Mouse (Mus musculus) layer of hippocampus, adult 18-20 months (tissue): ENCODE measurements around the gene Sun5. TPM values are rescaled to one million over a fixed set of nuclear protein-coding genes. Genes with fewer than 3 reads are reported as not detected.
"Not testable (repeated sequence)": the region's sequence is repeated elsewhere in the genome, so short reads cannot be mapped to it uniquely, and the experiment has no call there.

Source experiments
- DNase-seq, 2 experiments: peaks; one replicate each; pipeline ENCODE4 v3.0.0; 2022; ENCODE audit warnings: low spot score in 2 of 2
- long read RNA-seq: library from polyadenylated mRNA; stranded (forward); transcript quantifications from one replicate; pipeline ENCODE4 v2.0.0, GENCODE M21; 2021
- total RNA-seq, 2 experiments: library from RNA; stranded (reverse); gene quantifications; 2 replicates each; pipeline ENCODE4 v1.2.3; 2021

Sun5 gene
- not detected for total RNA-seq
- long read RNA-seq, result 0 reads

DNA sequence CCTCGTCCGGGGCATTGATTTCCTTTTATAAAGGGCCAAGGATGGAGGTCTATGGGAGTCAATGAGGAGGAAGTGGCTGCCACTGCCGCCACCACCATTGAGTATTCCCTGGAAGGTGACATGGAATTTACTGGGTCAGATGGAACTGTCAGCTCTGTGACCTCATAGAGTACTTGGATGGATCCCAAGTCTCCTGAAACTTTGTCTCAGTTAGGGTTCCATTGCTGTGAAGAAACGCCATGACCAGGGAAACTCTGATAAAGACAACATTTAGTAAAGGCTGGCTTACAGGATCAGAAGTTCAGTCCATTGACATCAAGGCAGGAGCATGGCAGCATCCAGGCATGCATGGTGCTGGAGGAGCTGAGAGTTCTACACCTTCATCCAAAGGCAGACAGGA, at the start of gene Sun5:
Gene Sun5, minus strand, starts transcription at position 101 of the 400 bp plus-strand sequence.
- no peak for DNase-seq

DNA sequence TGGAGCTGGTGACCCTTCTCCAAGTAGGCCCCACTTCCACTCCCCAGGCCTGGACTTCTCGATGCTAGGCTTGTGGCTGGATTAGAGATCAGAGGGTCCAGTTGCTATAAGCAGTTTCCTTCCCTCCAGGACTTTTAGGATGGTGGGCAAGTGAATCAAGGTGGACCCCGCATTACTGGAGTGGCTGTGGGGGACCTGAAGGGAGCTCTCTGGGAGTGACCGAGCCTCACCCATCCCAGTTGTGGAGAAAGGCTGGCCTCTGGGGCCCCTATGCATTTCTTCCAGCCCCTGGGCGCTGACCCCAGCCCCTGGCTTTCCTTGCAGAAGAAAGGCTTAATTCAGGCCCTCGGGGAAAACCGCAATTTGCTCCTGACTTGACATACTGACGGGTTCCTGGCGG, 47.0 kb upstream of the Sun5 start, which contains the start of gene Bpifb3:
Gene Bpifb3, plus strand, starts transcription at position 301 of the 400 bp plus-strand sequence.
- no peak for DNase-seq

DNA sequence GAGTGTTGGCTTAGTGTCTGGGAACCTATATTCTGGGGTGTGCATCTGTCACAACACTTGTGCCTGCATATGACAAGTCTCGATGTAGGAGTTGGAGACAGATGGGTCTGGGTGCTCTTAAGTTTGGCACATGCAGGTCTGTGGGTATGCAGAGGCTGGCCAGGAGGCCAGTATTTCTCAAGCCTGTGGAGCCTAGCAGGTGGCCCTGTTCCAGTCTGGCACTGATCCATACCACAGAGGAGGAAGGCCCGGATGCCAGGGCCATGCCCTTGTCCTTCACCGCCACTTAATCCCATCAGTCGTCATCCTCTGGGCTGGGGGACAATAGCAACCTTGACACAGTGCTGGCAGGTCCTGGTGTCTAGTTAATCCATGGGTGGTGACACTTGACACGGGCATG, 43.3 kb upstream of the Sun5 start:
- peak in 1 of 2 experiments; percentile 62 for DNase-seq

DNA sequence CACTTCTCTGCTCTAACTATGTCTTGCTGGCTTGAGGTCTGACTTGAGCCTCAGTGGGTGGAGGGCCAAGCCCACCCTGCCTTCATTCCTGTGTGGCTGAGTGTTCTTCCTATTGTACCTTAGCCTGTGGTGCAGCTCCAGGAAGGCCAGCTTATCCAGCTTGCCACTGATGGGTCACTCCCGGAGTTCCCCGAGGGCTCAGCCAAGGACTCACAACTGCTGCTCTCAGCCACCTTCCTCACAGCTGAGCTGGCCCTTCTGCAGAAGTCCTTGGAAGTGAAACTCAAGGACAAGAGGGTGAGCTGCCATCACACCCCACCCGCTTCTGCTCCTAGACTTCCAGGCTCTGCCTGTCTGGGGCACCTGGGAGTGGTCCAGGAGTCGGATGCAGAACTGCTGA, 35.7 kb upstream of the Sun5 start:
- no peak for DNase-seq

DNA sequence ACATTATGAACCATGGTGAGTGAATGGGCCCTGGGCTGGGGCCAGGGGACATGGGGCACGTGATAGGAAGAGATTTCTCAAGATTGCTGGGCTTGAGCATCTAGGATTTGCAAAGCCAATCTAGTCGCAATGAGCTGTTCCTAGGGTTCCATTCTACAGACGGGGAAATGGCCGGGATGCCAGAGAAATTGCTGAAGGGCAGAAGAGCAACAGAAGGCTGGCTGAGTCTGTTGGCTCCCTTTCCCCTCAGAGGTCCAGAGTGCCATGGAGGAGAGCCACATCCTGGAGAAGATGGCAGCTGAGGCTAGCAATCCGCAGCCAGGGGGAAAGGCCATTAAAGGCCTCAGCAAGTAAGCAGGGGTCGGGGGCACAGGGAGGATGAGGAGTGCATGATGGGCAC, 31.8 kb upstream of the Sun5 start:
- no peak for DNase-seq

DNA sequence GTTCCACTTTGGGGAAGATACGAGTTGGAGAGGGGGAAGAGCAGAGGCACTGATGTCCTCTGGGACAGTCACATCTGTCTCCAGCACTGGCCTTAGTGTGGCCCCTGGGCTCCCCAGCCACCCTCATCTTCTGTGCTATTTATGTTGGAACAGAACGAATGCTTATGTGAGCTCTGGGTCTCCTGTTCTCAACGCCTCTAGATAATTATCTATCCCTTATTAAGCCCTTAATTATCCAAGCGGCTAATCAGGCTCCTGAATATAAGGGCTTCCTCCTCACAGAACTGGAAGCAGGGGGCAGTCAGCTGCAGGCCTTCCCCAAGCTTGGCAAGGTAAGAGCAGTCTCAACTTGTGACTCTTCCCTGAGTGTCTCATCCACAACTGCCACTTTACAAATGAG, 29.2 kb upstream of the Sun5 start, which contains the start of gene Bpifb6:
Gene Bpifb6, plus strand, starts transcription at position 301 of the 400 bp plus-strand sequence.
- DNase-seq, result no peak

DNA sequence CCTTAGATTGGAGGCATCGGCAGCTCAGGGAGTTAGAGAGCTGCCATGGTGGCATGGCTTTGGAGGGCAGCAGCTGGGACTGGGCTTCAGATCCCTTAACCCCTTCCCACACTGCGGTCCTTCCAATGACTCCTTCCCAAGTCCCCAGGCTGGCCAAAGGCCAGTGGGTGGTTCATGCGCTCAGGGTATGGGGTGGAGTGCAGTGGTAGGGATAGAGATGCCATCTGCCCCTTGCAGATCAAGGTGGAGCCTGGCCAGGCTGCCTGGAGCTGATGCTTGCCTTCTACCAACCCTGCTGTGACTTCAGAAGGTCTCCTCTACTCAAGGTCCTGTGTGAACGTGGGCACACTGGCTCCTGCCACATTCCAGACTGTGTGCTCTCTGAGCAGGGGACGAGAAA, 28.2 kb upstream of the Sun5 start:
- DNase-seq, result no peak

DNA sequence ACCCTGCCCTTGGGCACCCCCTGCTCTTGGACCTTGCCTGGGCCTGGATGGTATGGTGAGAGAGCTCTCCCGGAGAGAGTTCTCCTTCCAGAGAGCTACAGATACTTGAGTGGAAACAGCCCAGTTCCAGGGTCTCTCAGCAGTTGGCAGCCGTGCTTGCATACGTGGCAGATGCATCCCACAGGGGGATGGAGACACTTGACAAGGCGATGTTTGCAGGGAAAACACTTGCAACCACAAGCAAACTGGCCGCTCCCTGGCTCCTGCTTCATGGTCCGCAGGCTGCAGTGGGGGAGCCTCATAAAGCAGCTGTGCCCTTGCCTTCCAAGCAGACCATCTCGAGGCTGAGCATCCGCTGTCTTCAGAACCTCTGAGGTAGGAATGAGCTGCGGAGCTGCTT, 3.9 kb upstream of the Sun5 start, which contains the start of gene Bpifb2:
Gene Bpifb2, plus strand, starts transcription at position 301 of the 400 bp plus-strand sequence.
- DNase-seq, result no peak

DNA sequence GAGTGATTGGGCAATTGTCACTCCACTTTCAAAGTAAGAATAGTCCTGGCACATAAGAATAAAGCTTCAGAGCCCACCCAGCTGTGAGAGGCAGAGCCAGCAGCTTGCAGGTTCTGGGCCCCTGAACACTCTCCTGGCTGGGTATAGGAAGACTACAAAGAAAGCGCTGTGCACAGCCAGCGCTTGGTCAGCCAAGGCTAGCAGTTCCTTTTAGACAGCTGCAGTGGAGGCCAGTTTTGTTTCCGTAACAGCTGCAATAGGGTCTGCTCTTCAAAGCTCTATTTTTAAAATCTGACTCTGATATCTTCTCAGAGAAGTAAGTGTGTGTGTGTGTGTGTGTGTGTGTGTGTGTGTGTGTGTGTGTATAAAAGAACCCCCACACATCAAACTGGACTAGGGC, 8.9 kb downstream of the Sun5 start:
- DNase-seq, result no peak

DNA sequence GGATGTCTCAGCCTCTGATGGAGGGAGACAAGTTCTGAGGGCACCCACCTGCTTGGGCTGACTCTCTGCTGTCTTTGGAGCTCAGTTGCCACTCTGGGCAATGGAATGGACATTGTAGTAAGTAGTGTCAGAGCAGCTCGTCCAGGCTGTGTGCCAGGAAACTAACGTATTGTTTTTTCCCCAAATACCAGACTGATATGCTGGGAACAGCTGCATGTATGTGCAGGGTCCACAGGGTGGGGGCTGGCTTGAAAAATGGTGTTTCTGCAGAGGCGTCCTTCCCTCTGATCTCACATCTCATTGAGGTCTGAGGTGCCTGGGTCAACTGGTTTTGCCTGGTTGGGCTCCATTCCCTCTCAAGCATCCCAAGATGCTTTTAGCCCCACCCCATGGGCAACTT, 10.2 kb downstream of the Sun5 start:
- no peak for DNase-seq

DNA sequence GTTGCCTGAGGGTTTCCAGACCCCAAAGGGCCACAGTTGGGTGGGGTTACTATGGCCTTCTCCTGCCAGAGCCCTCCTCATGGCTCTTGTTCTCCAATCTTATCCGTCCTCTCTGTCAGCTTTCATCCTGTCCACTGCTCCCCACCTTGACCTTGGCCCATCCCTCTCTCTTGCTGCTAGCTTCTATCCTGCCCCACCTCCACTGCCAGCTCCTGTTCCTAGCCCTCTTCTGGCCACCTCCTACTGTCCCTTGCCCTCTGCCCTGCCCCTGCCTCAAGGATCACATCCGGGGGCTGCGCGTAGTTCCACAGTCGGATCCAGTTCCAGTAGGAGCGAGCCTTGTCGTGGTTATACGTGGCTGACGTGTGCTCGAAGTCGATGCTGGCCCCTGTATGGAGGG, 10.6 kb downstream of the Sun5 start:
- no peak for DNase-seq

DNA sequence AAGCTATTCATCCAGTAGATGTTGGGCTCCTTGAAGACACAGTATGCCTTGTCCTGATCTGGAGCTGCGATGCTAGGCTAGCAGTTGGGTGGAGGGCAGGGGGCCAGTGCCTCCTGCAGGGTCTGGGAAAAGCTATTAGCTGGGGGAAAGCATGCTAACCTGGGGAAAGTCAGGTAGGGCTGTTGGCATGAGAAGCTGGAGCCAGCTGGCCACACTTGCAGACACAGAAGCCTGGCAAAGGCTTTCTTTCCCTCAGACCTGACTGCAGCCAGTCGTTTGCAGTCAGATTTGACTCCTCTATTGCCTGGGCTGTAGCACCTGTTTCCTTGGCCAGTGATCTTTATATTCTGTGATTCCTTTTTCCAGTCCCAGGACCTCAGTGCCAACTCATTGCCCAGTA, 11.3 kb downstream of the Sun5 start:
- no peak for DNase-seq

DNA sequence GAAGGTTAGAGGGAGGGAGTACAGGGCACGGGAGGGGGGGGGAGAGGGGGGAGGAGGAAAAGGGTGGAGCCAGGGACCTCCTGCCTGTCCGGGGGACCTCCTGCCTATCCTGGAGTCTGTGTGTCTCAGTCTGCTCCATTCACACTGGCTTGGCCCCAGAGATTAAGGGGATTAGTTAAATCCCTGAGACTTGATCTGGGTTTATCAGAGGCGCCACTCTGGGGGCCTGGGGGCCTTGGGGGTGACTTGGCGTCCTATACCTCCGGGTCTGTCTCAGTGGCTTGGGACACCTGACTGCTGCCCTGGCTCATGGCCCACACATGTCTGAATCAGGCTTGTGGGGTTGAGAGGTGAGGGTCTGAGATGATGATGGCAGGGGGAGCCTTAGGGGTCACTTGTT, 17.3 kb downstream of the Sun5 start:
- DNase-seq, result no peak

DNA sequence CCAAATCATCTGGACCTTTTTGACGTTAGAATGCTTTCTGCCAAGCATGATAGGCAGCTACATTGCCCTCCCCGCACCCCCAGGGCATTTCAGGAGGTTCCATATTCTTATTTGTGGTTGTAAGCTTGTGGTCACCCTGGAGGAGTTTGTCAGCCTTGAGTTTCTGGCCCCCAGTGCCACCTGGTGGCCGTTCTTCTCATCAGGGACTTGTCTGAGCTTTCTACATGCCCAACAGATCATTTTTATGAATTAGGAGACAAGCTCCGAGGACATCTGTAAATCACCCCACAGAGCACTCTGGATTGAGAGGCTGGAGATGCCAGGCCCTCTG, 19.9 kb downstream of the Sun5 start:
- DNase-seq, result peak; percentile 24 to 73

DNA sequence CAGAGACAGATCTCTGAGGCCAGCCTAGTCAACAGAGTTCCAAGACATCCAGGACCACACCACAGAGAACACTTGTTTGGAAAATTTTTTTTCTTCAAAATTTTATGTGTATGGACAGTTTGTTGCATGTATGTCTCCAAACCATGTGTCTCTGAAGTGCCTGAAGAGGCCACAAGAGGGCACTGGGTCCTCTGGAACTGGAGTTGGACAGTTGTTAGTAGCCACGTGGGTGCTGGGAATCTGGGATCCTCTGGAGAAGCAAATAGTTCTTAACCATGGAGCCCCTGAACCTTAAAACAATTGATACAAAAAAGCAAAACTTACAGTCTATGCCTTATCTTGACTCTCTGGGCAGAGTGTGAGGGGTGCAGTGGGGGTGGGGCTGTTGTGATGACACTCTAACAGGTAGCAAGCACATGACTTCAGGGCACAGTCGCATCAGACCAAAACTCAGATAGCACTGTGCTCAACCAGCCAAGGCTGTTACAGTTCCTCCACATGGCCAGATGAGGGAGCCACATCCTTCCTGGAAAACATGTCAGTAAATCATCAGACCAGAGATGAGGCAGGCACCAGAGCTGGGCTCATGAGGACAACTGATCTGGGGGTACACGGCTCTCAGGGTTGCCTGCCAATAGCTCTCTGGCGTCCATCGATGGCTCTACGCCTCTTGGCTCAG, 20.4 kb downstream of the Sun5 start:
- DNase-seq, result no peak

DNA sequence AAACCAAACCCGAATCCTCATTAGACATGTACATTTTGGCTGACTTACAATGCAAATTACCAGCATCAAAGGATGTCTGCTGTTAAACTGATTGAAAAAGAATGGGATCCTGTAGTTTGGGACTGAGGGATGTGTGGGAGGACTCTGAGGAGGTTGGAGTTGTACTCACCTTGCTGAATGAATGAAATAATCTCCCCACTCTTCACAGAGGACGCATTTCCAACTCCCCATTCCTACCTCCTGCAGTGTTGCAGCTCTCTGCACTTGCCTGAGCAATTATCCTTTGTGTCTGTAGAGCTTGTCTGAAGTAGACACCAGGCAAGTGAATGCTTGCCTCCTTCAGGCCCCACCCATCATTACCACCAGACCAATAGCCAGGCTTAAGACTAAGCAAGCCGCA, 22.5 kb downstream of the Sun5 start:
- DNase-seq, result no peak

DNA sequence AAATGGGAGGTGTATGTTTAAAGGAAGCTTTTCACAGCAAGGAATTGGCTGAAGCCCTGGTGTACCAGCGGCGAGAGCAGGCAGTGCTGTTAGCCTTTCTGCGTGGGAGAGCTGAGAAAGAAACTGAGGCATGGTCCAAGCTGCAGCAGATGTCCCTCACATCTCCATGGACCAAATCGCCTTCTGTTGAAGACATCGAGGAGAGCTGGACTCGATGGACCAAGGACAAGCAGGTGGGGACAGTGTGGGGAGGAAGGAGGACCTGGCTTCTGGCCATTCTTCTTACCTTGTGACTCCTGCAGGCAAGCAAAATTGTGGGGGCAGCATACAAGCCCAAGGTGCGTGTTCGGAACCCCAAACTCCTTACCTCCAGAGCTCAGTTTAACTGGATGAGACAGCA, 28.0 kb downstream of the Sun5 start:
- no peak for DNase-seq

DNA sequence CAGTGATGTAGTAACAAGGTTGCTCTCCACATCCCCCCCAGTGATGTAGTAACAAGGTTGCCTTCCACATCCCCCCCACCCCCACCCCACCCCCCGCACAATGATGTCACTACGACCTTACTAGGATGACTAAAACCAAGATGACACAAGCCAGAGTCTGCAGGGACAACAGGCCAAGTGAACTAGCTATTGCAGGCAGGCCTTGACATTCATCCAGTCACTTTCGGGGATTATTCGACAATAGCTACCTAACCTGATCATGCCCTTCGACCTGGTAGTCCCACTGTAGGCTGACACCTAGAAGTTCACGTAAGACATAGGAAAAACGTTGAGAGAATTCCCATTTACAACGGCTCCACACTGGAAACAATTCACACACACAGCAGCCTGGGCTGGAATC, 37.6 kb downstream of the Sun5 start:
- DNase-seq, result no peak

DNA sequence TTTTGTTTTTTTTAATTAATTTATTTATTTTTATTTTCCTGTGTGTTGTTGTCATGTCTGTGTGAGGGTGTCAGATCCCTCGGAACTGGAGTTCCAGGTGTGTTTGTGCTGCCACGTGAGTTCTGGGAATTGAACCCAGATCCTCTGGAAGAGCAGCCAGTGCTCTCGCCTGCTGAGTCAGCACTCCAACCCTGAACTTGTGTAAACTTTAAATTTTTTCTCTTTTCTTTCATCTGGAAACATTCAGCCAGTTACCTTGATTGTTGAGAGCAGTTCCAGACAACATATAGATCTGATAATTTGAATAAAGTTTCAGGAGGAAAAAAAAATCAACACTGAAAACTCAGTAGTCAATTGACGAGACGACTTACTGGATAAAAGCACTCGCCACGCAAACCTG, 42.2 kb downstream of the Sun5 start:
- no peak for DNase-seq

DNA sequence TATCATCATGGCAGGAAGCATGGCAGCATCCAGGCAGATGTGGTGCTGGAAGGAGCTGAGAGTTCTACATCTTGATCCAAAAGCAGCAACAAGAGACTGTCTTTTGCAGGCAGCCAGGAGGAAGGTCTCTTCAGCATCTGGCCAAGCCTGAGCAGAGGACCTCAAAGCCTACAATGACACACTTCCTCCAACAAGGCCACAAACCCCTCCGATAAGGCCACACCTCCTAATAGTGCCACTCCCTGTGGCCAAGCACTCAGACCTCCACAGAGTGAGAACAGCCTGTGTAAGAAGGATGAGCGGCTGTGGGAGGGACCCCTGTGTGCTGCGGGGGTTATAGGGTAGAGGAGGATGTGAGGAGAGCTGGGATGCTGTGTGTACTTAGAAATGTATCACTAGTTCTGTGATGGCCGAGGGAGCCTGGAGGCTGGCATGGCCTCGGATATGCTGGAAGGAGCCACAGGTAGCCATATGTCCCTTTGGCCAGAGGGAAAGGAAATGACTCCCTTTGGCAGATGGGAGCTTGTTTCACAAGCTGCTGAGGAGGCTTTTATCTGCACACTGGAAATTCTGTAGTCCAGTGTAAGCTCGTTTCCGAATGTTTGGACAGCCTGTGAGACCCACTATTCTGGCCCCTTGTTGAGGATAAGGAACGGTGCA, 43.6 kb downstream of the Sun5 start:
- no peak for DNase-seq

DNA sequence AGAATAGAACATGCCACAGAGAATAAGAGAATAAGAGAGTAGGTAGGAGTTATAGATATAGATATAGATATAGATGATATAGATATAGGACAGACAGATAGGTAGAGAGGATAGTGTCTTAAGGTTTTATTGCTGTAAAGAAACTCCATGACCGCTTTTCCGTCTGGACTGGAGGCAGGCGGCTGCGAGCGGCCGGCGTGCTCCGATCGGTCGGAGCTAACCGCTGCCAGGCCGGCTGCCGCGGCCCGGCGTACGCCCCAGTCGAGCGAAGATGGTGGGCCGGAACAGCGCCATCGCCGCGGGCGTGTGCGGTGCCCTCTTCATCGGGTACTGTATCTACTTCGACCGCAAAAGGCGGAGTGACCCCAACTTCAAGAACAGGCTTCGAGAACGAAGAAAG, 45.0 kb downstream of the Sun5 start:
- DNase-seq, result not testable (repeated sequence)

DNA sequence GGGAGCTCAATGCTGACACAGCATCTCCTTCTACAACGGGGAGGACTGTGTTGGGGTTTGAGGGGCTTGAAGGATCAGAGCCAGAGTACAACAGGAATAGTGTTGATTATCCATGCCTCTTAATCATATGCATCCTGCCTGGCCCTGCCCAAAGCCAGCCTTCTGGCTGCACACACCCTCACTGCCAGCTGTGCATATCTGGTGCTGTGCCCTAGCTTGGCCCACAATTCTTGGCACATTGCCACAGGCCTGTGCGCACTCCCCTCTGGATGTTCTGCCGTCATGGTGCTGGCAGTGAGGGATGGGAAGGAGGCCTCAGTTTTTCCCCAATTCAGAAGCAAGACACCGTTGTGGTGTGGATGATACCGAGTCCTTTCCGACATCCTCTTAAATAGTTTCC, 46.3 kb downstream of the Sun5 start:
- no peak for DNase-seq

DNA sequence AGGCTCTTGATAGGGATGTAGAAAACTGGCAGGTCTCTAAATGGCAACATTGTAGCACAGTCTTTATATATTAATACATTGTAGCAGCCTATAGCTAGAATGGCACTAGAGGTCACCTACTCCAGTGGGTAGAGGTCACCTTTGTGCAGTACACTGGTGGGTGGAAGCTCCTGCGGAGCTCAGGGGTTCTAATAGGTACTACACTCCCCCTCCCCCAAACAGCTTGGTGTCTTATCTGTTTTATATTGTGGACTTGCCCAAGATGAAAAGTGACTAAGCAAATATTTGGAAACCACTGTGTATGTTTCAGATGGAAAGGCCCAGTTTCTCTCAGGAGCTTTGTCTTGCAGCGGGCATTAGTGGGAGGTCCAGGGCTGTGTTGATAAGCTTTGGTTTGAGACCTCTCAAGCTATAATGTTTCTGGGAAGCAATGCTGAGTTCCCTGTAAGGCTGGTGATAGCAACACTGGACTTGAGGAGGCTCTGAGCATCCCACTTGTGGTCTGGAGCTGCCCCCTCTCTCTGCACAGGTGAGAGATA, 48.8 kb downstream of the Sun5 start:
- DNase-seq, result no peak
